Mouse (Mus musculus) cortical plate, adult 2 months (tissue): ENCODE results near the gene Vps37d.

ENCODE experiments used
- CTCF ChIP-seq: fragments of 200-500 bp; IDR thresholded peaks from 2 replicates; pipeline ENCODE4 v1.5.1; 2011; ENCODE audit warnings: mild to moderate bottlenecking, control low read depth, low read length; ENCODE audit not compliant: insufficient read depth; ENCODE audit errors: extremely low read depth
- POLR2A ChIP-seq: fragments of 200-500 bp; IDR thresholded peaks from 2 replicates; pipeline ENCODE4 v1.6.1; 2011; ENCODE audit warnings: mild to moderate bottlenecking, low read length, control low read depth; ENCODE audit not compliant: insufficient read depth; ENCODE audit errors: extremely low read depth

DNA sequence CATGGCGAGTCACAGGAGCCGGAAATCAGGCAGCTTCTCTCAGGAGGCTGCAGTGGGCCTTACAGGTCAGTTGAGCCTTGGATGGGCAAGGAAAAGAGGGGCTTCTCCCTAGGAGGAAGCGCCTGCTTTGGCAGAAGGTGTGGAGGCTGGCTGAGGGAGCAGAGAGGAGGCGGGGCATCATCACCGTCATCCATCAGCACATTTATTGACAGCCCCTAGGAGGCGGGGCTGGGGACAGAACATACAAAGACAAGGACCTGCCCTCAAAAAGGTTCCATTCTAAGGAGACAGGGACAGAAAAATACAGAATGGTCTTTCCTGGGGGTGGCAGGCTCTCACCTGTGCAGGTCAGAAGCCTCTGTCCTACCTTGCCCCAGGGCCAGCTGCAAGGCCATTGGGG lies 5.3 kb downstream of the Vps37d start:
- TF ChIP-seq CTCF (no peak), POLR2A (no peak)
